In genomic region chr9:30480464-30480863, GRCm38 (mm10) we compare ENCODE assay signal across 9 mouse cellular contexts. TPM values are rescaled to one million over a fixed set of nuclear protein-coding genes. Genes with fewer than 3 reads are reported as not detected.
A peak's percentile ranks its signal among the peaks of the same experiment; 100 is the strongest.
DNase-seq lines count a peak whose midpoint lies in the region; ATAC-seq and TF ChIP-seq lines count a peak whose summit lies in the region.
"Had no signal": no experiment of that assay in that cellular context is flagged by ENCODE, and none has a peak within 500 bp of the region (broad histone marks: within the 10 kb centered on the region; RNA-seq: fewer than 3 reads in every experiment).

No protein-coding gene starts in this region.

- H3K4me2 ChIP-seq in CH12.LX (ENCODE audit: insufficient read depth, low read depth, poor library complexity, severe bottlenecking), result 0 out of 2 replicates have a peak overlapping the region, but pooled peaks have one; percentile 7
- H3K4me2 ChIP-seq in forebrain, embryonic 11.5 days (ENCODE audit: low read depth, low read length, severe bottlenecking), result no peak overlapping the region
- no peak overlapping the region for H3K4me2 ChIP-seq in heart, embryonic 16.5 days (ENCODE audit: low read depth, low read length)
- H3K4me2 ChIP-seq in liver, embryonic 13.5 days, result no peak overlapping the region
- H3K4me2 ChIP-seq in neural tube, embryonic 13.5 days, result no peak overlapping the region

- H3K9ac ChIP-seq in CH12.LX (ENCODE audit: insufficient read depth, low read depth), result no peak overlapping the region
- H3K9ac ChIP-seq in forebrain, embryonic 11.5 days (ENCODE audit: low read length), result no peak overlapping the region
- H3K9ac ChIP-seq in heart, embryonic 16.5 days (ENCODE audit: low read length), result 0 out of 2 replicates have a peak overlapping the region, but pooled peaks have one; percentile 33
- H3K9ac ChIP-seq in liver, embryonic 13.5 days, result no peak overlapping the region
- H3K9ac ChIP-seq in neural tube, embryonic 13.5 days, result no peak overlapping the region

- 4% methylated on average over 6 of the region's 6 CpGs for WGBS in forebrain, embryonic 11.5 days
- WGBS in heart, embryonic 16.5 days, result 1% methylated on average over 6 of the region's 6 CpGs
- WGBS in liver, embryonic 13.5 days (ENCODE audit: insufficient replicate concordance), result 5% methylated on average over 6 of the region's 6 CpGs
- 6% methylated on average over 6 of the region's 6 CpGs for WGBS in neural tube, embryonic 13.5 days

- TF ChIP-seq CTCF in CH12.LX (conservative IDR thresholded peaks at IDR 0.05 in 1 of 2, IDR thresholded peaks at IDR 0.05 in 1 of 2; ENCODE audit: low read depth in 2 of 2, low read length in 2 of 2), result peak; percentile 92 to 99

- peak; percentile 89 for ATAC-seq in forebrain, embryonic 11.5 days (replicated peaks; ENCODE audit: low FRiP score)
- peak; percentile 84 for ATAC-seq in heart, embryonic 16.5 days (replicated peaks; ENCODE audit: extremely low read depth, insufficient read depth, low FRiP score)
- no peak for ATAC-seq in liver, embryonic 13.5 days (ENCODE audit: low read depth)
- ATAC-seq in neural tube, embryonic 13.5 days (ENCODE audit: low read depth), result peak; percentile 93

- no peaks in the 10 kb centered on the region for H3K79me2 ChIP-seq in CH12.LX (replicated peaks; ENCODE audit: control insufficient read depth, extremely low read depth, insufficient read depth, poor library complexity, severe bottlenecking)

- no peak overlapping the region for H3K27ac ChIP-seq in CH12.LX (ENCODE audit: insufficient read depth, low read depth)
- no peak overlapping the region for H3K27ac ChIP-seq in forebrain, embryonic 11.5 days (ENCODE audit: low read depth, low read length)
- no peak overlapping the region for H3K27ac ChIP-seq in heart, embryonic 16.5 days (ENCODE audit: low read length)
- H3K27ac ChIP-seq in liver, embryonic 13.5 days, result no peak overlapping the region
- no peak overlapping the region for H3K27ac ChIP-seq in neural tube, embryonic 13.5 days (replicated peaks)
- H3K27ac ChIP-seq: macrophage had no signal

- no peaks in the 10 kb centered on the region for H3K27me3 ChIP-seq in CH12.LX (replicated peaks)
- no peaks in the 10 kb centered on the region for H3K27me3 ChIP-seq in forebrain, embryonic 11.5 days (ENCODE audit: control insufficient read depth, insufficient read depth, low read length)
- no peaks in the 10 kb centered on the region for H3K27me3 ChIP-seq in heart, embryonic 16.5 days (ENCODE audit: control insufficient read depth, insufficient read depth, low read length)
- H3K27me3 ChIP-seq in liver, embryonic 13.5 days, result no peaks in the 10 kb centered on the region
- H3K27me3 ChIP-seq in neural tube, embryonic 13.5 days, result no peaks in the 10 kb centered on the region

- no peak overlapping the region for H3K4me3 ChIP-seq in CH12.LX (replicated peaks in 1 of 3; ENCODE audit: low read depth in 2 of 3, low read length in 2 of 3, poor library complexity in 1 of 3)
- no peak overlapping the region for H3K4me3 ChIP-seq in forebrain, embryonic 11.5 days (ENCODE audit: low read depth, low read length)
- H3K4me3 ChIP-seq in heart, embryonic 16.5 days (ENCODE audit: low read length), result no peak overlapping the region
- H3K4me3 ChIP-seq in liver, embryonic 13.5 days (replicated peaks), result no peak overlapping the region
- H3K4me3 ChIP-seq in neural tube, embryonic 13.5 days, result no peak overlapping the region

- TF ChIP-seq RAD21 in CH12.LX (IDR thresholded peaks at IDR 0.05; ENCODE audit: low read depth, low read length), result peak; percentile 99

- H3K9me3 ChIP-seq in CH12.LX (replicated peaks; ENCODE audit: low read length), result no peaks in the 10 kb centered on the region
- H3K9me3 ChIP-seq in forebrain, embryonic 11.5 days (ENCODE audit: control insufficient read depth, low read length), result no peaks in the 10 kb centered on the region
- no peaks in the 10 kb centered on the region for H3K9me3 ChIP-seq in heart, embryonic 16.5 days (replicated peaks; ENCODE audit: control insufficient read depth, low read length)
- no peaks in the 10 kb centered on the region for H3K9me3 ChIP-seq in liver, embryonic 13.5 days (replicated peaks)
- H3K9me3 ChIP-seq in neural tube, embryonic 13.5 days, result no peaks in the 10 kb centered on the region

- in situ Hi-C loops in CH12.LX (cut with MboI; ENCODE audit: low pct_ligation_motif_present, low pct_unique_long_range_greater_than_20kb, low sequenced_read_pairs), result loop anchor here (5.0 to 10.0 kb wide), 2 partner anchors 434 to 607 kb away; no protein-coding TSS in a partner anchor

- TF ChIP-seq POLR2A in CH12.LX (IDR thresholded peaks at IDR 0.05; ENCODE audit: low read depth, low read length), result no peak

- H3K4me1 ChIP-seq in CH12.LX (ENCODE audit: control insufficient read depth in 1 of 2, insufficient read depth in 2 of 2), result peaks cover 6 to 9% of the 10 kb centered on the region in 2 experiments
- H3K4me1 ChIP-seq in forebrain, embryonic 11.5 days (replicated peaks; ENCODE audit: control insufficient read depth, insufficient read depth, low read length), result no peaks in the 10 kb centered on the region
- H3K4me1 ChIP-seq in heart, embryonic 16.5 days (ENCODE audit: control insufficient read depth, insufficient read depth, low read length), result peaks cover 7% of the 10 kb centered on the region; the same call in 1 of the 2 replicates
- H3K4me1 ChIP-seq in liver, embryonic 13.5 days (replicated peaks), result no peaks in the 10 kb centered on the region
- H3K4me1 ChIP-seq in neural tube, embryonic 13.5 days (replicated peaks), result no peaks in the 10 kb centered on the region

- no peaks in the 10 kb centered on the region for H3K36me3 ChIP-seq in CH12.LX (replicated peaks in 1 of 2; ENCODE audit: control insufficient read depth in 1 of 2, insufficient read depth in 1 of 2, low read length in 1 of 2)
- H3K36me3 ChIP-seq in forebrain, embryonic 11.5 days (ENCODE audit: control insufficient read depth, insufficient read depth, low read length), result no peaks in the 10 kb centered on the region
- no peaks in the 10 kb centered on the region for H3K36me3 ChIP-seq in heart, embryonic 16.5 days (ENCODE audit: control insufficient read depth, insufficient read depth)
- H3K36me3 ChIP-seq in liver, embryonic 13.5 days, result no peaks in the 10 kb centered on the region
- H3K36me3 ChIP-seq in neural tube, embryonic 13.5 days, result no peaks in the 10 kb centered on the region

- dilution Hi-C loops in CH12.LX (cut with MboI; ENCODE audit: extremely low pct_ligation_motif_present, extremely low pct_unique_long_range_greater_than_20kb, low sequenced_read_pairs), result no loop called here

- peak; percentile 97 for DNase-seq in CH12.LX (ENCODE audit: extremely low read depth)
- peak; percentile 87 for DNase-seq in c-Kit-positive CD71-positive TER-119-negative erythroid progenitor cells, embryonic 14.5 days (ENCODE audit: low read depth)
- DNase-seq in forebrain, embryonic 11.5 days (ENCODE audit: low spot score), result peak; percentile 97
- peak; percentile 92 to 98 for DNase-seq in kidney, postnatal 25 days
- peak; percentile 59 for DNase-seq in liver, embryonic 13.5 days
- DNase-seq in telencephalon, adult 2 months (ENCODE audit: low read depth, low spot score), result peak; percentile 90

- TF ChIP-seq EP300 in CH12.LX (IDR thresholded peaks at IDR 0.05; ENCODE audit: low read length), result no peak

TF ChIP-seq in CH12.LX, 34 proteins besides CTCF, POLR2A, EP300 and RAD21:
- TF ChIP-seq MAX (IDR thresholded peaks at IDR 0.05; ENCODE audit: low read length) (no peak), KAT2A (IDR thresholded peaks at IDR 0.05; ENCODE audit: insufficient replicate concordance, low read length) (no peak), MAZ (IDR thresholded peaks at IDR 0.05; ENCODE audit: low read depth, low read length) (no peak), SMC3 (IDR thresholded peaks at IDR 0.05; ENCODE audit: low read depth, low read length) (peak; percentile 100), ZC3H11A (IDR thresholded peaks at IDR 0.05; ENCODE audit: low read depth, low read length) (peak; percentile 99), MXI1 (IDR thresholded peaks at IDR 0.05; ENCODE audit: low read depth, low read length) (no peak), NELFE (IDR thresholded peaks at IDR 0.05; ENCODE audit: low read depth, low read length) (peak; percentile 81; the same call in 1 of the 2 replicates), GABPA (IDR thresholded peaks at IDR 0.05; ENCODE audit: insufficient replicate concordance, low read depth, low read length) (no peak), JUN (IDR thresholded peaks at IDR 0.05; ENCODE audit: insufficient read depth, low read depth, low read length) (no peak), MYC (IDR thresholded peaks at IDR 0.05; ENCODE audit: low read depth, low read length) (0 out of 2 replicates have a peak, but pooled peaks have one; percentile 29)

RNA-seq across cellular contexts. Expression of gene Snx19, which starts 53.6 kb away (rescaled TPM):
- 12.1 and 15.3 TPM in 2 replicates for total RNA-seq in CH12.LX (2012; rRNA removed)
- total RNA-seq in CH12.LX (2014; rRNA removed), result 9.5 and 9.8 TPM in 2 replicates
- polyA plus RNA-seq in CH12.LX (2012; ENCODE audit: insufficient read length, low read depth), result 16.9 and 19.3 TPM in 2 replicates
- 25.4 and 25.9 TPM in 2 replicates for polyA plus RNA-seq in forebrain, embryonic 11.5 days (2014; fragmentation: Nextera tagmentation; extraction: Ambion mirVana)
- 13.6 and 14.4 TPM in 2 replicates for polyA plus RNA-seq in heart, embryonic 16.5 days (2015; fragmentation: Nextera tagmentation; extraction: Ambion mirVana)
- polyA plus RNA-seq in liver, embryonic 13.5 days (2015; fragmentation: Nextera tagmentation; extraction: Ambion mirVana), result 5.1 and 6.8 TPM in 2 replicates
- polyA plus RNA-seq in neural tube, embryonic 13.5 days (2015; fragmentation: Nextera tagmentation; extraction: Ambion mirVana), result 21.5 and 23.4 TPM in 2 replicates
